Mouse (Mus musculus) CH12.LX (cell line): ENCODE measurements around the gene Cst13. TPM values are rescaled to one million over a fixed set of nuclear protein-coding genes. Genes with fewer than 3 reads are reported as not detected.

ENCODE experiments used
- DNase-seq: peaks from one replicate; pipeline ENCODE4 v3.0.0-alpha.2; 2013; ENCODE audit errors: extremely low read depth
- H3K27ac ChIP-seq: 2 replicates; pipeline ENCODE4 v1.5.1; 2012; ENCODE audit warnings: low read depth, mild to moderate bottlenecking, control low read depth, moderate library complexity; ENCODE audit not compliant: insufficient read depth
- H3K27me3 ChIP-seq: replicated peaks from 2 replicates; pipeline ENCODE3; 2012; ENCODE audit warnings: inconsistent platforms
- H3K36me3 ChIP-seq, 2 experiments: replicated peaks in 1 of 2; 2 replicates each; pipeline versions ENCODE3 to v1.6.1; 2012; ENCODE audit warnings: inconsistent platforms in 1 of 2, low read length in 1 of 2, mild to moderate bottlenecking in 1 of 2, mixed read lengths in 1 of 2, moderate library complexity in 1 of 2; ENCODE audit not compliant: control insufficient read depth in 1 of 2, insufficient read depth in 1 of 2
- H3K4me1 ChIP-seq, 2 experiments: 2 replicates each; pipeline ENCODE4 v1.6.1; 2012; ENCODE audit warnings: inconsistent platforms in 1 of 2, moderate library complexity in 1 of 2; ENCODE audit not compliant: insufficient read depth in 2 of 2, control insufficient read depth in 1 of 2
- H3K4me2 ChIP-seq: 2 replicates; pipeline ENCODE4 v1.6.1; 2012; ENCODE audit warnings: low read depth, mild to moderate bottlenecking, control low read depth; ENCODE audit not compliant: poor library complexity, insufficient read depth, severe bottlenecking
- H3K4me3 ChIP-seq, 3 experiments: fragments of 150-350 bp in 1 of 3; sonication (generic) in 1 of 3; replicated peaks in 1 of 3; 2 replicates each; pipeline versions ENCODE3 to v1.5.1; 2011 to 2012; ENCODE audit warnings: low read depth in 2 of 3, low read length in 2 of 3, mild to moderate bottlenecking in 2 of 3, moderate library complexity in 2 of 3, control low read depth in 1 of 3, improper control_type of control experiment in 1 of 3, inconsistent platforms in 1 of 3, mixed read lengths in 1 of 3; ENCODE audit not compliant: poor library complexity in 1 of 3
- H3K79me2 ChIP-seq: replicated peaks from 2 replicates; pipeline ENCODE4 v1.6.1; 2012; ENCODE audit warnings: mild to moderate bottlenecking, moderate library complexity; ENCODE audit not compliant: control insufficient read depth, poor library complexity, insufficient read depth, severe bottlenecking; ENCODE audit errors: extremely low read depth
- H3K9ac ChIP-seq: 2 replicates; pipeline ENCODE4 v1.6.1; 2012; ENCODE audit warnings: low read depth, mild to moderate bottlenecking, control low read depth, moderate library complexity; ENCODE audit not compliant: insufficient read depth
- H3K9me3 ChIP-seq: replicated peaks from 2 replicates; pipeline ENCODE3; 2012; ENCODE audit warnings: low read length, inconsistent platforms, mixed read lengths
- BHLHE40 ChIP-seq: IDR thresholded peaks from 2 replicates; pipeline ENCODE4 v1.6.1; 2011; ENCODE audit warnings: mild to moderate bottlenecking, low read depth, low read length, improper control_type of control experiment
- CHD1 ChIP-seq: IDR thresholded peaks from 2 replicates; pipeline ENCODE4 v1.6.1; 2012; ENCODE audit warnings: low read depth, low read length, improper control_type of control experiment, inconsistent platforms
- CHD2 ChIP-seq: IDR thresholded peaks from 2 replicates; pipeline ENCODE4 v1.6.1; 2011; ENCODE audit warnings: low read length, improper control_type of control experiment
- CTCF ChIP-seq, 2 experiments: IDR thresholded peaks in 1 of 2; conservative IDR thresholded peaks in 1 of 2; 2 replicates each; pipeline ENCODE4 v1.5.1; 2011 to 2012; ENCODE audit warnings: low read depth in 2 of 2, low read length in 2 of 2, improper control_type of control experiment in 1 of 2, inconsistent platforms in 1 of 2, mild to moderate bottlenecking in 1 of 2, moderate library complexity in 1 of 2
- EP300 ChIP-seq: IDR thresholded peaks from 2 replicates; pipeline ENCODE4 v1.6.1; 2011; ENCODE audit warnings: low read length, improper control_type of control experiment
- ETS1 ChIP-seq: conservative IDR thresholded peaks from 2 replicates; pipeline ENCODE4 v1.6.1; 2012; ENCODE audit warnings: low read depth, mild to moderate bottlenecking, inconsistent platforms, low read length, improper control_type of control experiment, moderate library complexity
- GABPA ChIP-seq: IDR thresholded peaks from 2 replicates; pipeline ENCODE4 v1.6.1; 2012; ENCODE audit warnings: low read depth, low read length, improper control_type of control experiment, inconsistent platforms; ENCODE audit not compliant: insufficient replicate concordance
- HCFC1 ChIP-seq: IDR thresholded peaks from 2 replicates; pipeline ENCODE4 v1.6.1; 2012; ENCODE audit warnings: low read depth, mild to moderate bottlenecking, inconsistent platforms, low read length, improper control_type of control experiment
- IRF4 ChIP-seq: IDR thresholded peaks from 2 replicates; pipeline ENCODE4 v1.6.1; 2014; ENCODE audit warnings: low read depth, mild to moderate bottlenecking, inconsistent platforms, low read length, improper control_type of control experiment
- JUN ChIP-seq: IDR thresholded peaks from 2 replicates; pipeline ENCODE4 v1.6.1; 2011; ENCODE audit warnings: low read depth, mild to moderate bottlenecking, low read length, improper control_type of control experiment, moderate library complexity; ENCODE audit not compliant: insufficient read depth
- KAT2A ChIP-seq: IDR thresholded peaks from 2 replicates; pipeline ENCODE4 v1.6.1; 2012; ENCODE audit warnings: low read length, improper control_type of control experiment, inconsistent platforms; ENCODE audit not compliant: insufficient replicate concordance
- MAFK ChIP-seq: IDR thresholded peaks from 2 replicates; pipeline ENCODE4 v1.6.1; 2011; ENCODE audit warnings: low read length, improper control_type of control experiment; ENCODE audit not compliant: insufficient replicate concordance
- MAZ ChIP-seq: IDR thresholded peaks from 2 replicates; pipeline ENCODE4 v1.6.1; 2012; ENCODE audit warnings: low read depth, mild to moderate bottlenecking, inconsistent platforms, low read length, improper control_type of control experiment, moderate library complexity
- MEF2A ChIP-seq: IDR thresholded peaks from 2 replicates; pipeline ENCODE4 v1.6.1; 2014; ENCODE audit warnings: low read depth, mild to moderate bottlenecking, inconsistent platforms, low read length, improper control_type of control experiment, borderline replicate concordance
- MXI1 ChIP-seq: IDR thresholded peaks from 2 replicates; pipeline ENCODE4 v1.6.1; 2011; ENCODE audit warnings: mild to moderate bottlenecking, low read depth, low read length, improper control_type of control experiment
- NELFE ChIP-seq: IDR thresholded peaks from 2 replicates; pipeline ENCODE4 v1.6.1; 2011; ENCODE audit warnings: low read depth, low read length, improper control_type of control experiment
- NRF1 ChIP-seq: IDR thresholded peaks from 2 replicates; pipeline ENCODE4 v1.6.1; 2014; ENCODE audit warnings: low read depth, mild to moderate bottlenecking, inconsistent platforms, low read length, improper control_type of control experiment, moderate library complexity
- POLR2A ChIP-seq: IDR thresholded peaks from 2 replicates; pipeline ENCODE4 v1.6.1; 2011; ENCODE audit warnings: low read depth, mild to moderate bottlenecking, improper control_type of control experiment, low read length
- POLR2AphosphoS2 ChIP-seq: IDR thresholded peaks from 2 replicates; pipeline ENCODE4 v1.6.1; 2011; ENCODE audit warnings: low read depth, low read length, improper control_type of control experiment
- RAD21 ChIP-seq: IDR thresholded peaks from 2 replicates; pipeline ENCODE4 v1.6.1; 2011; ENCODE audit warnings: low read depth, mild to moderate bottlenecking, low read length, improper control_type of control experiment, moderate library complexity
- RCOR1 ChIP-seq: conservative IDR thresholded peaks from 2 replicates; pipeline ENCODE4 v1.6.1; 2012; ENCODE audit warnings: low read depth, mild to moderate bottlenecking, inconsistent platforms, low read length, improper control_type of control experiment
- SIN3A ChIP-seq: IDR thresholded peaks from 2 replicates; pipeline ENCODE4 v1.6.1; 2012; ENCODE audit warnings: low read length, improper control_type of control experiment, inconsistent platforms
- TBP ChIP-seq: conservative IDR thresholded peaks from 2 replicates; pipeline ENCODE4 v1.6.1; 2011; ENCODE audit warnings: low read depth, low read length, improper control_type of control experiment
- UBTF ChIP-seq: IDR thresholded peaks from 2 replicates; pipeline ENCODE4 v1.6.1; 2012; ENCODE audit warnings: low read depth, mild to moderate bottlenecking, inconsistent platforms, low read length, improper control_type of control experiment, moderate library complexity
- USF1 ChIP-seq: IDR thresholded peaks from 2 replicates; pipeline ENCODE4 v1.6.1; 2014; ENCODE audit warnings: low read depth, mild to moderate bottlenecking, inconsistent platforms, low read length, improper control_type of control experiment
- USF2 ChIP-seq: conservative IDR thresholded peaks from 2 replicates; pipeline ENCODE4 v1.6.1; 2011; ENCODE audit warnings: low read depth, low read length, improper control_type of control experiment
- ZC3H11A ChIP-seq: IDR thresholded peaks from 2 replicates; pipeline ENCODE4 v1.6.1; 2012; ENCODE audit warnings: low read depth, mild to moderate bottlenecking, inconsistent platforms, low read length, improper control_type of control experiment
- ZMIZ1 ChIP-seq: IDR thresholded peaks from 2 replicates; pipeline ENCODE4 v1.6.1; 2012; ENCODE audit warnings: low read depth, mild to moderate bottlenecking, inconsistent platforms, low read length, improper control_type of control experiment
- dilution Hi-C: fragments of 300-500 bp; cut with MboI; formaldehyde crosslinking; loops from 2 replicates; pipeline ENCODE4 v1.14.3; 2020; ENCODE audit warnings: low sequenced_read_pairs; ENCODE audit not compliant: extremely low pct_unique_long_range_greater_than_20kb, extremely low pct_ligation_motif_present
- in situ Hi-C: fragments of 300-500 bp; cut with MboI; formaldehyde crosslinking; loops from 3 replicates; pipeline ENCODE4 v1.14.3; 2019; ENCODE audit warnings: low sequenced_read_pairs, low pct_ligation_motif_present, low pct_unique_long_range_greater_than_20kb, mixed read lengths
- polyA plus RNA-seq: library from polyadenylated mRNA; unstranded; fragments of >175 nt; gene quantifications from 2 replicates; pipeline ENCODE4 v1.2.1, GENCODE M21; 2012; ENCODE audit warnings: low read depth; ENCODE audit not compliant: insufficient read length
- total RNA-seq, 2 experiments: library from RNA; depleted of rRNA; stranded (reverse); fragments of 300-350 nt in 1 of 2; fragments of >200 nt in 1 of 2; gene quantifications; 2 replicates each; pipeline ENCODE4 v1.2.3; 2012 to 2014

Gene Cst13
- total and polyA plus RNA-seq, 3 experiments, result not detected

- Histone ChIP-seq H3K4me3 (peak overlapping the region; percentile 86 to 98 (median 94)), H3K79me2 (peaks cover 16% of the 10 kb centered on the region), H3K27ac (peak overlapping the region; percentile 59; the same call in 1 of the 2 replicates), H3K27me3 (no peaks in the 10 kb centered on the region), H3K4me1 (peaks cover 15 to 58% of the 10 kb centered on the region in 2 experiments), H3K9me3 (no peaks in the 10 kb centered on the region), H3K9ac (peak overlapping the region; percentile 84), H3K36me3 (peaks cover 7 to 30% of the 10 kb centered on the region in 2 experiments), H3K4me2 (peak overlapping the region; percentile 87)
- in situ Hi-C loops (no loop called here), dilution Hi-C loops (no loop called here)
- DNase-seq, result no peak
- TF ChIP-seq SIN3A (no peak; the same call in 1 of the 2 replicates), BHLHE40 (no peak), ZMIZ1 (no peak), CTCF (conservative IDR thresholded peaks at IDR 0.05 in 1 of 2, IDR thresholded peaks at IDR 0.05 in 1 of 2; ENCODE audit: low read depth in 2 of 2, low read length in 2 of 2) (no peak), RAD21 (no peak), NRF1 (no peak), IRF4 (no peak), UBTF (no peak), CHD2 (no peak), KAT2A (no peak), USF1 (no peak), HCFC1 (no peak), TBP (no peak), NELFE (no peak), MEF2A (no peak)
These were observed 54.9 kb downstream of the Cst13 start for GRCm38 (mm10) chr2:148874617-148875334.

- Histone ChIP-seq H3K4me3 (peak within 1 kb of the TSS; percentile 86 to 98 (median 94)), H3K27me3 (no peaks in the 10 kb centered on the region), H3K27ac (peak within 1 kb of the TSS; percentile 59), H3K4me1 (peaks cover 15 to 58% of the 10 kb centered on the region in 2 experiments), H3K9me3 (no peaks in the 10 kb centered on the region), H3K79me2 (peaks cover 16% of the 10 kb centered on the region), H3K9ac (peak within 1 kb of the TSS; percentile 84), H3K4me2 (peak within 1 kb of the TSS; percentile 87), H3K36me3 (peaks cover 7 to 29% of the 10 kb centered on the region in 2 experiments)
- TF ChIP-seq RCOR1 (no peak), MEF2A (peak; percentile 32), BHLHE40 (no peak), POLR2AphosphoS2 (no peak), NRF1 (no peak), USF2 (no peak), ZC3H11A (no peak), EP300 (peak; percentile 31; the same call in 1 of the 2 replicates), ETS1 (peak; percentile 15; the same call in 1 of the 2 replicates), NELFE (peak; percentile 80), MXI1 (no peak; the same call in 1 of the 2 replicates), GABPA (no peak), IRF4 (0 out of 2 replicates have a peak, but pooled peaks have one; percentile 15), HCFC1 (peak; percentile 46; the same call in 1 of the 2 replicates), USF1 (no peak), KAT2A (no peak), POLR2A (peak; percentile 83), UBTF (no peak), CHD1 (no peak), MAFK (no peak), TBP (0 out of 2 replicates have a peak, but pooled peaks have one; percentile 54), JUN (no peak), MAZ (0 out of 2 replicates have a peak, but pooled peaks have one; percentile 50)
- in situ Hi-C loops, result no loop called here
- DNase-seq, result peak; percentile 75
- dilution Hi-C loops, result no loop called here
These were observed 55.5 kb downstream of the Cst13 start, which contains the start of gene Cst3 for GRCm38 (mm10) chr2:148875335-148875811. Cst3 (minus strand) TSS chr2:148875692.
